Mouse (Mus musculus) heart, embryonic 12.5 days (tissue): ENCODE results near the gene Rai2. TPM values are rescaled to one million over a fixed set of nuclear protein-coding genes. Genes with fewer than 3 reads are reported as not detected.
"Not testable (repeated sequence)": the region's sequence is repeated elsewhere in the genome, so short reads cannot be mapped to it uniquely, and the experiment has no call there.

ENCODE experiments used
- ATAC-seq: fragments of 200-750 bp; cut with Nextera tagmentation; 2 replicates; pipeline ENCODE4 v1.8.0; 2017; ENCODE audit warnings: moderate TSS enrichment, moderate library complexity; ENCODE audit not compliant: insufficient number of reproducible peaks, low FRiP score
- H3K27ac ChIP-seq: fragments of 300-500 bp; sonication (generic); 2 replicates; pipeline ENCODE4 v1.5.1; 2016; ENCODE audit warnings: mild to moderate bottlenecking, moderate library complexity; ENCODE audit not compliant: poor library complexity, severe bottlenecking
- H3K27me3 ChIP-seq: fragments of 300-500 bp; sonication (generic); replicated peaks from 2 replicates; pipeline ENCODE4 v1.6.1; 2016; ENCODE audit warnings: mild to moderate bottlenecking, moderate library complexity
- H3K36me3 ChIP-seq: fragments of 300-500 bp; sonication (generic); 2 replicates; pipeline ENCODE4 v1.6.1; 2016; ENCODE audit warnings: mild to moderate bottlenecking, moderate library complexity
- H3K4me1 ChIP-seq: fragments of 300-500 bp; sonication (generic); replicated peaks from 2 replicates; pipeline ENCODE4 v1.6.1; 2016; ENCODE audit warnings: mild to moderate bottlenecking
- H3K4me2 ChIP-seq: fragments of 300-500 bp; sonication (generic); 2 replicates; pipeline ENCODE4 v1.6.1; 2016; ENCODE audit warnings: mild to moderate bottlenecking, moderate library complexity
- H3K4me3 ChIP-seq: fragments of 300-500 bp; sonication (generic); 2 replicates; pipeline ENCODE4 v1.5.1; 2016; ENCODE audit warnings: mild to moderate bottlenecking
- H3K9ac ChIP-seq: fragments of 300-500 bp; sonication (generic); 2 replicates; pipeline ENCODE4 v1.6.1; 2016; ENCODE audit warnings: mild to moderate bottlenecking, moderate library complexity
- H3K9me3 ChIP-seq: fragments of 300-500 bp; sonication (generic); replicated peaks from 2 replicates; pipeline ENCODE4 v1.6.1; 2016; ENCODE audit warnings: mild to moderate bottlenecking, moderate library complexity
- WGBS: fragments of 180-500 bp; shearing (Covaris S2); methylation state at CpG from one replicate; pipeline ENCODE4 v1.1.7; 2016; 5-methylcytosine and 5-hydroxymethylcytosine counted together
- polyA plus RNA-seq: library from polyadenylated mRNA; unstranded; fragments of >200 nt; fragmentation: Nextera tagmentation; extraction: Ambion mirVana; gene quantifications from 2 replicates; pipeline ENCODE4 v1.2.1, GENCODE M21; 2016

The Rai2 gene
- polyA plus RNA-seq, 1 experiment from 2014 or later, result 3.8 TPM

- H3K4me2 ChIP-seq, result no peak overlapping the region
- H3K4me1 ChIP-seq, result no peaks in the 10 kb centered on the region
- ATAC-seq, result no peak
- H3K9me3 ChIP-seq, result no peaks in the 10 kb centered on the region
- no peak overlapping the region for H3K4me3 ChIP-seq
- WGBS, result 75% methylated on average over 12 of the region's 12 CpGs
- no peak overlapping the region for H3K27ac ChIP-seq
- no peaks in the 10 kb centered on the region for H3K36me3 ChIP-seq
- H3K9ac ChIP-seq, result no peak overlapping the region
- 0 out of 2 replicates have a peak, but pooled peaks cover 6% of the 10 kb centered on the region for H3K27me3 ChIP-seq
Observed at GRCm38 (mm10) chrX:161733581-161734309, 16.9 kb downstream of the Rai2 start.

- H3K27me3 ChIP-seq, result 0 out of 2 replicates have a peak, but pooled peaks cover 6% of the 10 kb centered on the region
Observed at GRCm38 (mm10) chrX:161734310-161734676, 17.4 kb downstream of the Rai2 start.

GRCm38 (mm10) chrX:161739374-161739773 is 22.5 kb downstream of the Rai2 start:
- Histone ChIP-seq H3K9ac (no peak overlapping the region), H3K27me3 (0 out of 2 replicates have a peak, but pooled peaks cover 4% of the 10 kb centered on the region), H3K9me3 (no peaks in the 10 kb centered on the region), H3K4me3 (no peak overlapping the region), H3K4me1 (no peaks in the 10 kb centered on the region), H3K36me3 (no peaks in the 10 kb centered on the region), H3K4me2 (no peak overlapping the region), H3K27ac (no peak overlapping the region)
- ATAC-seq, result no peak
- 81% methylated on average over 1 of the region's 1 CpGs for WGBS

More at GRCm38 (mm10) chrX:161734310-161734676, 17.4 kb downstream of the Rai2 start:
- Histone ChIP-seq H3K9me3 (no peaks in the 10 kb centered on the region), H3K4me2 (no peak overlapping the region), H3K36me3 (no peaks in the 10 kb centered on the region), H3K4me1 (no peaks in the 10 kb centered on the region), H3K4me3 (no peak overlapping the region), H3K27ac (no peak overlapping the region), H3K9ac (no peak overlapping the region)
- 79% methylated on average over 4 of the region's 4 CpGs for WGBS
- ATAC-seq, result no peak

- ATAC-seq, result no peak
- no peaks in the 10 kb centered on the region for H3K36me3 ChIP-seq
- H3K4me2 ChIP-seq, result no peak overlapping the region
- H3K4me3 ChIP-seq, result no peak overlapping the region
- H3K27me3 ChIP-seq, result 0 out of 2 replicates have a peak, but pooled peaks cover 4% of the 10 kb centered on the region
- H3K27ac ChIP-seq, result no peak overlapping the region
- H3K9ac ChIP-seq, result no peak overlapping the region
- WGBS, result 55% methylated on average over 3 of the region's 3 CpGs
- H3K4me1 ChIP-seq, result no peaks in the 10 kb centered on the region
- no peaks in the 10 kb centered on the region for H3K9me3 ChIP-seq
Observed at GRCm38 (mm10) chrX:161743080-161743479, 26.2 kb downstream of the Rai2 start.

- H3K27me3 ChIP-seq, result no peaks in the 10 kb centered on the region
- ATAC-seq, result no peak
- no peaks in the 10 kb centered on the region for H3K36me3 ChIP-seq
- H3K9me3 ChIP-seq, result no peaks in the 10 kb centered on the region
- 72% methylated on average over 3 of the region's 3 CpGs for WGBS
- no peak overlapping the region for H3K9ac ChIP-seq
- no peaks in the 10 kb centered on the region for H3K4me1 ChIP-seq
- no peak overlapping the region for H3K27ac ChIP-seq
- H3K4me2 ChIP-seq, result no peak overlapping the region
- H3K4me3 ChIP-seq, result no peak overlapping the region
Observed at GRCm38 (mm10) chrX:161745296-161745695, 28.4 kb downstream of the Rai2 start.

- no peaks in the 10 kb centered on the region for H3K27me3 ChIP-seq
- no peak for ATAC-seq
- H3K4me1 ChIP-seq, result no peaks in the 10 kb centered on the region
Observed at GRCm38 (mm10) chrX:161747337-161747736, 30.5 kb downstream of the Rai2 start.

GRCm38 (mm10) chrX:161753514-161753913 is 36.6 kb downstream of the Rai2 start:
- no peak for ATAC-seq
- Histone ChIP-seq H3K27ac (no peak overlapping the region), H3K27me3 (no peaks in the 10 kb centered on the region), H3K4me3 (no peak overlapping the region), H3K9ac (no peak overlapping the region), H3K4me2 (no peak overlapping the region), H3K9me3 (no peaks in the 10 kb centered on the region), H3K36me3 (no peaks in the 10 kb centered on the region), H3K4me1 (no peaks in the 10 kb centered on the region)
- WGBS, result 73% methylated on average over 2 of the region's 2 CpGs

More at GRCm38 (mm10) chrX:161747337-161747736, 30.5 kb downstream of the Rai2 start:
- Histone ChIP-seq H3K9ac (no peak overlapping the region), H3K4me2 (no peak overlapping the region), H3K27ac (no peak overlapping the region), H3K9me3 (no peaks in the 10 kb centered on the region), H3K36me3 (no peaks in the 10 kb centered on the region), H3K4me3 (no peak overlapping the region)
- 55% methylated on average over 2 of the region's 2 CpGs for WGBS

- no peaks in the 10 kb centered on the region; the same call in 1 of the 2 replicates for H3K9me3 ChIP-seq
- no peak overlapping the region for H3K9ac ChIP-seq
- no peak overlapping the region for H3K4me3 ChIP-seq
- no peaks in the 10 kb centered on the region; the same call in 1 of the 2 replicates for H3K27me3 ChIP-seq
- no peak overlapping the region for H3K27ac ChIP-seq
- no peak for ATAC-seq
- no peaks in the 10 kb centered on the region for H3K36me3 ChIP-seq
- H3K4me2 ChIP-seq, result no peak overlapping the region
- WGBS, result 69% methylated on average over 12 of the region's 12 CpGs
- H3K4me1 ChIP-seq, result no peaks in the 10 kb centered on the region
Observed at GRCm38 (mm10) chrX:161776321-161776962, 59.6 kb downstream of the Rai2 start.

- H3K9me3 ChIP-seq, result no peaks in the 10 kb centered on the region; the same call in 1 of the 2 replicates
- no peaks in the 10 kb centered on the region; the same call in 1 of the 2 replicates for H3K27me3 ChIP-seq
- no peak overlapping the region for H3K4me2 ChIP-seq
- H3K36me3 ChIP-seq, result no peaks in the 10 kb centered on the region
- H3K27ac ChIP-seq, result no peak overlapping the region
- H3K4me1 ChIP-seq, result no peaks in the 10 kb centered on the region
- H3K4me3 ChIP-seq, result no peak overlapping the region
- H3K9ac ChIP-seq, result no peak overlapping the region
- 74% methylated on average over 6 of the region's 6 CpGs for WGBS
- ATAC-seq, result no peak
Observed at GRCm38 (mm10) chrX:161780321-161781034, 63.6 kb downstream of the Rai2 start.

GRCm38 (mm10) chrX:161790182-161790581 is 73.3 kb downstream of the Rai2 start:
- no peak overlapping the region for H3K4me2 ChIP-seq
- no peak overlapping the region for H3K27ac ChIP-seq
- H3K27me3 ChIP-seq, result no peaks in the 10 kb centered on the region
- H3K36me3 ChIP-seq, result no peaks in the 10 kb centered on the region
- H3K4me1 ChIP-seq, result no peaks in the 10 kb centered on the region
- no peak overlapping the region for H3K4me3 ChIP-seq
- ATAC-seq, result no peak
- H3K9me3 ChIP-seq, result no peaks in the 10 kb centered on the region
- H3K9ac ChIP-seq, result no peak overlapping the region
- WGBS, result 20% methylated on average over 6 of the region's 6 CpGs

GRCm38 (mm10) chrX:161826186-161826585 is 109.3 kb downstream of the Rai2 start:
- H3K9ac ChIP-seq, H3K4me2 ChIP-seq, ATAC-seq, H3K4me3 ChIP-seq, H3K27ac ChIP-seq, H3K9me3 ChIP-seq, H3K36me3 ChIP-seq, H3K4me1 ChIP-seq, H3K27me3 ChIP-seq: not testable (repeated sequence)
- 15% methylated on average over 2 of the region's 2 CpGs for WGBS
